Mouse (Mus musculus) heart, adult 2 months (tissue): ENCODE data around the gene Vsig8. TPM values are rescaled to one million over a fixed set of nuclear protein-coding genes. Genes with fewer than 3 reads are reported as not detected.

Experiments used
- DNase-seq, 2 experiments: peaks; one replicate each; pipeline ENCODE4 v3.0.0; 2021
- H3K27ac ChIP-seq: fragments of 200-600 bp; 2 replicates; pipeline ENCODE4 v1.8.1; 2022
- H3K27me3 ChIP-seq: fragments of 200-500 bp; 2 replicates; pipeline ENCODE4 v1.6.1; 2012; ENCODE audit warnings: mild to moderate bottlenecking, low read length, inconsistent platforms, mixed read lengths; ENCODE audit not compliant: control insufficient read depth, insufficient read depth
- H3K36me3 ChIP-seq: fragments of 200-500 bp; 2 replicates; pipeline ENCODE4 v1.6.1; 2012; ENCODE audit warnings: low read length, inconsistent platforms; ENCODE audit not compliant: control insufficient read depth, insufficient read depth
- H3K4me1 ChIP-seq: fragments of 200-500 bp; 2 replicates; pipeline ENCODE4 v1.6.1; 2011; ENCODE audit warnings: low read length; ENCODE audit not compliant: control insufficient read depth, insufficient read depth
- H3K4me3 ChIP-seq: fragments of 200-600 bp; 2 replicates; pipeline ENCODE4 v1.8.1; 2022
- H3K79me2 ChIP-seq: fragments of 200-500 bp; replicated peaks from 2 replicates; pipeline ENCODE4 v1.6.1; 2012; ENCODE audit warnings: mild to moderate bottlenecking, inconsistent platforms, low read length, moderate library complexity, mixed read lengths; ENCODE audit not compliant: control insufficient read depth, insufficient read depth
- H3K9ac ChIP-seq: fragments of 200-500 bp; 2 replicates; pipeline ENCODE4 v1.6.1; 2012; ENCODE audit warnings: low read depth, mild to moderate bottlenecking, control low read depth, inconsistent platforms, low read length, mixed read lengths
- CTCF ChIP-seq: fragments of 200-600 bp; IDR thresholded peaks from 2 replicates; pipeline ENCODE4 v1.8.1; 2022; ENCODE audit warnings: antibody characterized with exemption, mild to moderate bottlenecking, moderate library complexity
- EP300 ChIP-seq: fragments of 200-500 bp; IDR thresholded peaks from 2 replicates; pipeline ENCODE4 v1.6.1; 2011; ENCODE audit warnings: low read depth, low read length, control low read depth; ENCODE audit not compliant: insufficient read depth
- POLR2A ChIP-seq: fragments of 200-500 bp; IDR thresholded peaks from 2 replicates; pipeline ENCODE4 v1.6.1; 2011; ENCODE audit warnings: mild to moderate bottlenecking, low read depth, low read length, control low read depth; ENCODE audit not compliant: insufficient read depth
- WGBS: fragments of 180-500 bp; shearing (Covaris S2); methylation state at CpG from one replicate; pipeline ENCODE4 v1.1.7; 2018; 5-methylcytosine and 5-hydroxymethylcytosine counted together
- intact Hi-C: fragments of 180-260 bp; cut with DNase I; formaldehyde crosslinking; loops from one replicate; pipeline ENCODE4 v1.15.1; 2025
- polyA plus RNA-seq: library from polyadenylated mRNA; depleted of rRNA; stranded (reverse); fragments of >200 nt; gene quantifications from 2 replicates; pipeline ENCODE4 v1.2.3, GENCODE M21; 2012
- total RNA-seq, 2 experiments: library from RNA; stranded (reverse); gene quantifications; 2 replicates each; pipeline ENCODE4 v1.2.3; 2021

The Vsig8 gene
- total and polyA plus RNA-seq, 3 experiments: not detected

GRCm38 (mm10) chr1:172530544-172531220 lies 25.1 kb upstream of the Vsig8 start:
- Histone ChIP-seq H3K36me3 (no peaks in the 10 kb centered on the region), H3K4me1 (peaks cover 14% of the 10 kb centered on the region), H3K4me3 (no peak overlapping the region), H3K27ac (no peak overlapping the region), H3K9ac (no peak overlapping the region), H3K79me2 (no peaks in the 10 kb centered on the region), H3K27me3 (no peaks in the 10 kb centered on the region)
- intact Hi-C loops: no loop called here
- DNase-seq: peak in 1 of 2 experiments; percentile 26
- 31% methylated on average over 8 of the region's 8 CpGs for WGBS
- no peak for TF ChIP-seq CTCF
- TF ChIP-seq EP300: no peak
- no peak for TF ChIP-seq POLR2A

- H3K4me1 ChIP-seq: peaks cover 6% of the 10 kb centered on the region
- no peak for TF ChIP-seq EP300
- H3K27me3 ChIP-seq: no peaks in the 10 kb centered on the region
- DNase-seq: peak in 1 of 2 experiments; percentile 55
- H3K27ac ChIP-seq: no peak overlapping the region
- WGBS: 17% methylated on average over 13 of the region's 13 CpGs
- no peaks in the 10 kb centered on the region for H3K79me2 ChIP-seq
- H3K9ac ChIP-seq: no peak overlapping the region
- H3K4me3 ChIP-seq: no peak overlapping the region
- intact Hi-C loops: loop anchor here (2.0 kb wide), 1 partner anchor 16 kb away; no protein-coding TSS in a partner anchor
- H3K36me3 ChIP-seq: no peaks in the 10 kb centered on the region
These were observed 23.2 kb upstream of the Vsig8 start for GRCm38 (mm10) chr1:172532551-172532950.

- no peaks in the 10 kb centered on the region for H3K27me3 ChIP-seq
- H3K9ac ChIP-seq: no peak overlapping the region
- no peak overlapping the region for H3K27ac ChIP-seq
- H3K4me1 ChIP-seq: peaks cover 6% of the 10 kb centered on the region
- no peaks in the 10 kb centered on the region for H3K79me2 ChIP-seq
- DNase-seq: no peak
- intact Hi-C loops: no loop called here
- H3K4me3 ChIP-seq: no peak overlapping the region
- TF ChIP-seq POLR2A (no peak), EP300 (no peak), CTCF (no peak)
- no peaks in the 10 kb centered on the region for H3K36me3 ChIP-seq
- 79% methylated on average over 16 of the region's 16 CpGs for WGBS
These were observed 20.6 kb upstream of the Vsig8 start for GRCm38 (mm10) chr1:172535116-172535515.

DNA sequence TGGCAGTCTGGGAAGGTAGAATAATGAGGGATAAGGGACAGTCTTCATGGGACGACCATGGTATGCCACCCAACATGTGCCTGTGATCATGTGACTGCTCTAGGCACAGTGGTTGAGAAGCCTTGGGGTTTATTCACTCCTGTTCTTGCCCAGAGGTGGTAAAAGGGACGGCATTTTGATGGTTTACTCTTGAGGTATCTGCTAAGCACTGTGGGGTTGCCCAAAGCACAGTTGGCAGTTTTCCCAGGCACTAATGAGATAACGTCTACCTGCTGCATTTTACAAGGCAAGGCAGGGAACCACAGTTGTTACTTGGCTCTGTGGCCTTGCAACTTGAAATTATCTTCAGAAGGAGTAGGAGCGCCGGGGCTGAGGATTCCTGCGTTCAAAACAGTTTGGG lies 15.9 kb upstream of the Vsig8 start:
- Histone ChIP-seq H3K4me1 (no peaks in the 10 kb centered on the region), H3K27me3 (no peaks in the 10 kb centered on the region), H3K79me2 (no peaks in the 10 kb centered on the region), H3K4me3 (no peak overlapping the region), H3K27ac (no peak overlapping the region), H3K9ac (no peak overlapping the region), H3K36me3 (no peaks in the 10 kb centered on the region)
- intact Hi-C loops: no loop called here
- WGBS: 53% methylated on average over 6 of the region's 6 CpGs
- no peak for TF ChIP-seq CTCF
- TF ChIP-seq POLR2A: no peak
- TF ChIP-seq EP300: no peak
- no peak for DNase-seq

- intact Hi-C loops: no loop called here
- no peaks in the 10 kb centered on the region for H3K4me1 ChIP-seq
- no peak overlapping the region for H3K9ac ChIP-seq
- no peak for DNase-seq
- WGBS: 59% methylated on average over 11 of the region's 11 CpGs
- no peak overlapping the region for H3K4me3 ChIP-seq
- no peak overlapping the region for H3K27ac ChIP-seq
- H3K36me3 ChIP-seq: no peaks in the 10 kb centered on the region
- no peak for TF ChIP-seq CTCF
- no peak for TF ChIP-seq POLR2A
- TF ChIP-seq EP300: no peak
- no peaks in the 10 kb centered on the region for H3K27me3 ChIP-seq
- H3K79me2 ChIP-seq: no peaks in the 10 kb centered on the region
These were observed 15.4 kb upstream of the Vsig8 start for GRCm38 (mm10) chr1:172540283-172540820.

DNA sequence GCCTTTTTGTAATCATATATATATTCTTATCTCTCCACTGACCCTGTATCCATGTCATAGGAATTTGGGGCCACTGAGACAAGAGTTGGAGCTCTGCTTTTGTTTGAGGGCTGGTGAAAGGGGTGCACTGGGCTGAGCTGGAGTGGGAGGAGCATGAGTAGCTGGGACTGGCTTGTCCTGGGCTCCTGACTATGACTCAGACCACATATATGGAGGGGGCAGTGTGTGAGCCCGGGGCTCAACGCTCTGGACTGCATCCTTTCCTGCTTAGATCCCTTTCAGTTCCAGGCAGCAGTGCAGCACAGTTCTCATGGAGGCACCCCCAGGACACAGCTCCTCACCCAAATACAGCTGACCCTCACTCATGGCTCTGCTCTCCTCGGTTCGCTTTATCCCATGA lies 9.7 kb upstream of the Vsig8 start:
- Histone ChIP-seq H3K4me3 (no peak overlapping the region), H3K79me2 (no peaks in the 10 kb centered on the region), H3K9ac (no peak overlapping the region), H3K27me3 (no peaks in the 10 kb centered on the region), H3K27ac (no peak overlapping the region), H3K4me1 (peaks cover 7% of the 10 kb centered on the region), H3K36me3 (no peaks in the 10 kb centered on the region)
- TF ChIP-seq CTCF (no peak), EP300 (no peak), POLR2A (no peak)
- DNase-seq: no peak
- WGBS: 57% methylated on average over 4 of the region's 4 CpGs
- intact Hi-C loops: no loop called here
